Mouse (Mus musculus) heart, postnatal 4 days (tissue): ENCODE measurements around the gene Galntl6. TPM values are rescaled to one million over a fixed set of nuclear protein-coding genes. Genes with fewer than 3 reads are reported as not detected.
A peak's percentile ranks its signal among the peaks of the same experiment; 100 is the strongest.

Experiments used
- DNase-seq: peaks from one replicate; pipeline ENCODE4 v3.0.0; 2021
- total RNA-seq, 2 experiments: library from RNA; stranded (reverse); gene quantifications; 2 replicates each; pipeline ENCODE4 v1.2.3; 2021

The Galntl6 gene
- total RNA-seq, 2 experiments from 2014 or later, result not detected

GRCm38 (mm10) chr8:57842462-57843391 is 1069.7 kb downstream of the Galntl6 start:
- DNase-seq, result no peak

- DNase-seq, result no peak
Measured at GRCm38 (mm10) chr8:57841446-57841845, 1071.0 kb downstream of the Galntl6 start.

GRCm38 (mm10) chr8:57837384-57837783 is 1075.1 kb downstream of the Galntl6 start:
- DNase-seq, result no peak

GRCm38 (mm10) chr8:57836981-57837380 is 1075.5 kb downstream of the Galntl6 start:
- no peak for DNase-seq

- no peak for DNase-seq
Measured at GRCm38 (mm10) chr8:57836201-57836883, 1076.1 kb downstream of the Galntl6 start.

GRCm38 (mm10) chr8:57823151-57823550 is 1089.3 kb downstream of the Galntl6 start:
- DNase-seq, result no peak

- no peak for DNase-seq
Measured at GRCm38 (mm10) chr8:57816034-57816433, 1096.4 kb downstream of the Galntl6 start.

GRCm38 (mm10) chr8:57807060-57807459 is 1105.4 kb downstream of the Galntl6 start:
- no peak for DNase-seq

GRCm38 (mm10) chr8:57805094-57805493 is 1107.3 kb downstream of the Galntl6 start:
- DNase-seq, result no peak

GRCm38 (mm10) chr8:57803821-57804220 is 1108.6 kb downstream of the Galntl6 start:
- no peak for DNase-seq

- DNase-seq, result peak; percentile 20
Measured at GRCm38 (mm10) chr8:57801197-57801596, 1111.2 kb downstream of the Galntl6 start.

- peak; percentile 80 for DNase-seq
Measured at GRCm38 (mm10) chr8:57800327-57800726, 1112.1 kb downstream of the Galntl6 start.

GRCm38 (mm10) chr8:57799797-57800204 is 1112.6 kb downstream of the Galntl6 start:
- peak; percentile 53 for DNase-seq

- DNase-seq, result peak; percentile 9
Measured at GRCm38 (mm10) chr8:57793455-57793854, 1119.0 kb downstream of the Galntl6 start.

- DNase-seq, result no peak
Measured at GRCm38 (mm10) chr8:57792246-57792645, 1120.2 kb downstream of the Galntl6 start.

GRCm38 (mm10) chr8:57791309-57791721 is 1121.1 kb downstream of the Galntl6 start:
- DNase-seq, result peak; percentile 25

- DNase-seq, result no peak
Measured at GRCm38 (mm10) chr8:57779551-57779950, 1132.9 kb downstream of the Galntl6 start.

GRCm38 (mm10) chr8:57777988-57778721 is 1134.3 kb downstream of the Galntl6 start:
- DNase-seq, result no peak

- DNase-seq, result no peak
Measured at GRCm38 (mm10) chr8:57776723-57777122, 1135.7 kb downstream of the Galntl6 start.

GRCm38 (mm10) chr8:57772732-57773265 is 1139.6 kb downstream of the Galntl6 start:
- DNase-seq, result no peak

- DNase-seq, result no peak
Measured at GRCm38 (mm10) chr8:57767541-57767940, 1144.9 kb downstream of the Galntl6 start.

GRCm38 (mm10) chr8:57766471-57767065 is 1145.9 kb downstream of the Galntl6 start:
- no peak for DNase-seq
